Mouse (Mus musculus) lung, embryonic 14.5 days (tissue): ENCODE results near the gene Eva1a. TPM values are rescaled to one million over a fixed set of nuclear protein-coding genes. Genes with fewer than 3 reads are reported as not detected.

Source experiments
- ATAC-seq: fragments of 200-750 bp; cut with Nextera tagmentation; 2 replicates; pipeline ENCODE4 v1.8.0; 2017; ENCODE audit warnings: mild to moderate bottlenecking, moderate TSS enrichment, moderate library complexity; ENCODE audit not compliant: insufficient read depth
- DNase-seq: peaks from one replicate; pipeline ENCODE4 v3.0.0-alpha.2; 2015
- H3K27ac ChIP-seq: fragments of 300-500 bp; sonication (generic); 2 replicates; pipeline ENCODE4 v1.5.1; 2014; ENCODE audit warnings: low read depth, mild to moderate bottlenecking, moderate library complexity
- H3K27me3 ChIP-seq: fragments of 300-500 bp; sonication (generic); 2 replicates; pipeline ENCODE4 v1.6.1; 2014; ENCODE audit warnings: low read length, control low read depth; ENCODE audit not compliant: insufficient read depth
- H3K36me3 ChIP-seq: fragments of 300-500 bp; sonication (generic); 2 replicates; pipeline ENCODE4 v1.6.1; 2014; ENCODE audit warnings: control low read depth; ENCODE audit not compliant: insufficient read depth
- H3K4me1 ChIP-seq: fragments of 300-500 bp; sonication (generic); 2 replicates; pipeline ENCODE4 v1.6.1; 2014; ENCODE audit warnings: antibody characterized with exemption, control low read depth; ENCODE audit not compliant: insufficient read depth
- H3K4me2 ChIP-seq: fragments of 300-500 bp; sonication (generic); 2 replicates; pipeline ENCODE4 v1.6.1; 2014; ENCODE audit warnings: mild to moderate bottlenecking
- H3K4me3 ChIP-seq: fragments of 300-500 bp; sonication (generic); 2 replicates; pipeline ENCODE4 v1.5.1; 2014; ENCODE audit warnings: low read depth, low read length
- H3K9ac ChIP-seq: fragments of 300-500 bp; sonication (generic); 2 replicates; pipeline ENCODE4 v1.6.1; 2014
- H3K9me3 ChIP-seq: fragments of 300-500 bp; sonication (generic); 2 replicates; pipeline ENCODE4 v1.6.1; 2016; ENCODE audit warnings: low read depth, low read length, control low read depth
- CTCF ChIP-seq: IDR thresholded peaks from 2 replicates; pipeline ENCODE4 v1.5.1; 2016; ENCODE audit warnings: antibody characterized with exemption, low read depth
- WGBS: fragments of 180-500 bp; shearing (Covaris S2); extraction: QIAGEN DNeasy Blood & Tissue Kit; methylation state at CpG from one replicate; pipeline ENCODE4 v1.1.7; 2014; 5-methylcytosine and 5-hydroxymethylcytosine counted together
- polyA plus RNA-seq: library from polyadenylated mRNA; unstranded; fragments of >200 nt; fragmentation: Nextera tagmentation; extraction: Ambion mirVana; gene quantifications from 2 replicates; pipeline ENCODE4 v1.2.1, GENCODE M21; 2014

Gene Eva1a
- 46.5 and 53.7 TPM in 2 replicates for polyA plus RNA-seq

DNA sequence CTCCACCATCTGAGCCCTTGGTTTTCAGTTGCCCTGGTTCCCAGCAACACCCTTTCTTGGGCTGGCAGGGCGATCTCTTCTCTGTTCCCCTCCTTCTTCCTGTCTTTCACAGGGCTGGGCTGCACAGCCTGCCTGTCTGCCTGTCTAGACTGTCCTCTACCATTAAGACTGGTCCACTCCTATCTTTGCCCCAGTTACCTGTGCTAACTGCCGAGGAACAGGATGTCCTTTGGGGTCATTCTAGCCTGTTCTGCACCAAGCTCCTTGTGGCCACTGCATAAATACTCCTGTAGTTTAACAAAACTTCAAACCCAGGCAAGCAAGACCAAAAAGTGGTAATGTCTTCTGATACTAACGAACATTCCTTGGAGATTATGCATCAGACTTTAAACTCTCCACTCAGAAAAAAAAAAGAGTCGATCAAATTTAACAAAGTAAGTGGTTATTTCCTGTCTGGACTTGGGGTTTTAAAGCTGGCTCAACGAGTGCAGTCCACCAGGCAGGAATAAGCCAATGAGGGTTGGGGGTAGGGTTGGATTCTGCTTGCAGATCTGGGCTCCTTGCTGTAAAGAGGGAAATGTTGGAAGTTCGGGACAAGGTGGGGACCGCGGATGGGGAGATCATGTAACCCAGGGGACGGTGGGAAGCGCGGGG is at the start of gene Eva1a:
Eva1a (plus strand) TSS at position 210 of the 654 bp plus-strand sequence.
- ATAC-seq (peak; percentile 32), DNase-seq (no peak)
- peaks cover 25% of the 10 kb centered on the region for H3K4me1 ChIP-seq
- peak within 1 kb of the TSS; percentile 78 for H3K4me2 ChIP-seq
- peak within 1 kb of the TSS; percentile 70 for H3K4me3 ChIP-seq
- no peaks in the 10 kb centered on the region for H3K27me3 ChIP-seq
- peaks cover 3% of the 10 kb centered on the region; the same call in 1 of the 2 replicates for H3K36me3 ChIP-seq
- H3K9ac ChIP-seq = peak within 1 kb of the TSS; percentile 87
- 9% methylated on average over 11 of the region's 11 CpGs for WGBS
- no peaks in the 10 kb centered on the region for H3K9me3 ChIP-seq
- peak within 1 kb of the TSS; percentile 88 for H3K27ac ChIP-seq
- no peak for TF ChIP-seq CTCF

DNA sequence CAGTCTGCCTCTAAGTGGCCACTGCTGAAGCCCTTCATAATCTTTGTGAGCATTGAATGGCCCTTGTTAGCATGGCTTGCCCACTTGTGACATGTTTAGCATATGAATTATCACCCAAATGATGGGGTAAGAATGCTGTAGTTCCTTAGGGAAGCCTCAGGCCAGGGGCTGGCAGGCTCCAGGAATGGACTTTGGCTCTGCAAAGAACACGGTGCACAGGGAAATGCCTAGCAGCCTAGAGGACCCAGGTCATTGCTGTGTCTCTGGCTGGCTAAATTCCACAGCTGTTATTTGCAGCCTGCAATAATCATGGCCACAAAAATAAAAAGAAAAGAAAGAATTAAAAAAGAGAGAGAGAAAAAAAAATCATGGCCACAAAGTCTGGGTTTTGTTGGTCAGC is 28.5 kb upstream of the Eva1a start:
- WGBS = 72% methylated on average over 1 of the region's 1 CpGs
- Histone ChIP-seq H3K36me3 (no peaks in the 10 kb centered on the region), H3K4me2 (no peak overlapping the region), H3K4me1 (no peaks in the 10 kb centered on the region), H3K27me3 (no peaks in the 10 kb centered on the region), H3K27ac (no peak overlapping the region), H3K4me3 (no peak overlapping the region), H3K9me3 (no peaks in the 10 kb centered on the region), H3K9ac (no peak overlapping the region)
- no peak for DNase-seq
- no peak for TF ChIP-seq CTCF
- no peak for ATAC-seq

DNA sequence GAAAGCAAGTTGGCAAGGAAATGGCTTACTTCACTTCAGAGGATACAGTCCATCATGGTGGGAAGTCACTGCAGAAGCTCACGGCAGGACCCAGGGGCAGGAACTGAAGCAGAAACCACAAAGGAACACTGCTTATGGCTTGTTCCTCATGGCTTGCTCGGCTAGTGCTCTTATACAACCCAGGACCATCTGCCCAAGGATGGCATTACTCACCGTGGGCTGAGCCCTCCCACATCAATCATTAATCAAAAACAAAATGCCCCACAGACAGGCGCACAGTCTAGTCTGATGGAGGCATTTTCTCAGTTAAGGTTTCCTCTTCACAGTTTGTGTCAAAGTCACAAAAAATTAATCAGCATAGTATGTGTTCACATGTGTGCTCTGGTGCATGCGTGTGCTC is 19.8 kb upstream of the Eva1a start:
- ATAC-seq = no peak
- WGBS = 81% methylated on average over 5 of the region's 5 CpGs

DNA sequence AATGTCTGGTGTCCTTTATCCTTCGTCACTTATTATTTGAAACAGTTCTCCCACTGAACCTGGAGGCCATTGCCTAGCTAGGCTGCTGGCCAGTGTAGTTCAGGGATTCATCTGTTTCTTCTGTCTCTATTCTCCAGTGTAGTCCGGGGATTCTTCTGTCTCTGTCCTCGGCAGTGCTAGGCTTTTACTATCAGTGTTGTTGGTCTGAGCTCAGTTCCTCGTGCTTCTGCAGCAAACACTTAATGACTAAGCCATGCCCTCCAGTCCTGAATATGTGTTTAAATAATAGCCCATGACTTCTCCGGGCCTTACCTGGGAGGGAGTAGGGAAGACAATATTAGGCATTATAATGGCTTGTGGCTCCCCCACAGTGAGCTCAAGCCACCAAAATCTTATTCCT is 19.3 kb upstream of the Eva1a start:
- no peak overlapping the region for H3K27ac ChIP-seq
- no peaks in the 10 kb centered on the region for H3K27me3 ChIP-seq
- DNase-seq (no peak), ATAC-seq (no peak)
- WGBS = 82% methylated on average over 5 of the region's 5 CpGs
- TF ChIP-seq CTCF = no peak
- H3K4me1 ChIP-seq = no peaks in the 10 kb centered on the region
- H3K9me3 ChIP-seq = no peaks in the 10 kb centered on the region
- H3K4me3 ChIP-seq = no peak overlapping the region
- no peak overlapping the region for H3K4me2 ChIP-seq
- no peaks in the 10 kb centered on the region for H3K36me3 ChIP-seq
- no peak overlapping the region for H3K9ac ChIP-seq

More for the DNA sequence above, 19.8 kb upstream of the Eva1a start:
- DNase-seq = no peak
- H3K4me1 ChIP-seq = no peaks in the 10 kb centered on the region
- H3K9ac ChIP-seq = no peak overlapping the region
- H3K27ac ChIP-seq = no peak overlapping the region
- H3K4me3 ChIP-seq = no peak overlapping the region
- no peaks in the 10 kb centered on the region for H3K9me3 ChIP-seq
- TF ChIP-seq CTCF = no peak
- H3K36me3 ChIP-seq = no peaks in the 10 kb centered on the region
- H3K4me2 ChIP-seq = no peak overlapping the region
- H3K27me3 ChIP-seq = no peaks in the 10 kb centered on the region

DNA sequence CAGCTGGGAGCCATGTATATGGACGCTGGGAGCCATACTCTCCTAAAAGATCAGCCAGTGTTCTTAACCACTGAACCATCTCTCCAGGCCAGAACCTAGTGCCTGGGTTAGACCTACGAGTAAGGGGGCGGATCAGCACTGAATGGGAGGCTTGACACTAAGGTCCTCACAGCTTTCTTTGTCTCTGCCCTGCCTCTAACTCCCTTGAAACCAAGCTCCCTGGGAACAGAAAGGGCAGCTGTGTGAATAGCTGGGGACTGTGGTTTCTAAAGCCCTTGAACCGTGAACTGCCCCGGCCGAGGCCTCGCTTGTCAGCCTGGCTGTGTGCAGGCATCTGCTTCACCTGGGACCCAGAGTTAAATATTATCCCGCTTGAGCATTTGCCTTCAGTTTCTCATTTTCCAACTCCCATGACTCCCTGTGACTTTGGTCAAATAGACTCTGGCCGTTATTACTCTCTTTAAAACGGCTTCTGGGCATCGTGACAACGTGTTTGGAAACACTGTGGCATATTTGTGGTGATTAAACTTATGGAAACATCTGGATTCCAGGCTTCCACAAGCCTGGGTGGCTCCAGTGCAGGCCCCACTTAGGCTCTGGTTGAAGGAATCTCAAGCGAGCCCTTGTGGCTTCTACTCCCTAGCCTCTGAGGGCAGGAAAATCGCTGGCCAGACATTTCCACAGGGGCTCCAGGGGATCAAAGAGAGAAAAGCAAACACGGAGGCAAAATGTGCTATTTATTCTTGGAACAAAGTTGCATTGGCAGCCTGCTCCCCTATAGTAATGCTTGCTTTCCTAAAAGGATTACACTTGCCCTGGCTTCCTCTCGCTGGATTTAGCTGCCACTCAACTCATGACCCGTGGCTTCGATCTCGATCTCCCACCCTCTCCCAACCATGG is 11.0 kb upstream of the Eva1a start:
- Histone ChIP-seq H3K4me2 (no peak overlapping the region), H3K9me3 (no peaks in the 10 kb centered on the region), H3K4me1 (peaks cover 16% of the 10 kb centered on the region), H3K4me3 (no peak overlapping the region), H3K27me3 (no peaks in the 10 kb centered on the region), H3K9ac (no peak overlapping the region), H3K27ac (peak overlapping the region; percentile 92), H3K36me3 (no peaks in the 10 kb centered on the region)
- 35% methylated on average over 19 of the region's 19 CpGs for WGBS
- DNase-seq (peak; percentile 79), ATAC-seq (peak; percentile 84)
- no peak for TF ChIP-seq CTCF

DNA sequence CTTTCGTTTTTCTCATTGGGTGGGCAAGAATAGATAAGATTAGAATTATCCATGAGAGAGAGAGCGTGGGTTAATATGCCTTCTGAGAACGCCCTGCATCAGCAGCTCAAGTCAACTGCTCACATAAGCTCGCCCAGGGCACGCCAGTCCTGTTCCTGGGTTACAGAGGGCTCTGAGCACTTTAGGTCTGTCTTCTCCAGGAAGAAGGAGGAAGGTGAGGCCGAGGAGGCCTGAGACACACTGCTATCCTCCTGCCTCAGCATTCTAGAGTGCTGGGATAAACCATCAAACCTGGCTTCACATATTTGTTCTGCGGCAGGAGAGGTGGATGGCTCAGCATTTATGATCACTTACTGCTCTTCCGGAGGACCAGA is 10.3 kb upstream of the Eva1a start:
- Histone ChIP-seq H3K4me3 (no peak overlapping the region), H3K4me1 (peaks cover 16% of the 10 kb centered on the region), H3K9ac (no peak overlapping the region), H3K9me3 (no peaks in the 10 kb centered on the region), H3K27me3 (no peaks in the 10 kb centered on the region), H3K4me2 (no peak overlapping the region), H3K36me3 (no peaks in the 10 kb centered on the region), H3K27ac (peak overlapping the region; percentile 92)
- ATAC-seq (peak; percentile 16; the same call in 1 of the 2 replicates), DNase-seq (no peak)
- no peak for TF ChIP-seq CTCF
- WGBS = 52% methylated on average over 8 of the region's 8 CpGs

DNA sequence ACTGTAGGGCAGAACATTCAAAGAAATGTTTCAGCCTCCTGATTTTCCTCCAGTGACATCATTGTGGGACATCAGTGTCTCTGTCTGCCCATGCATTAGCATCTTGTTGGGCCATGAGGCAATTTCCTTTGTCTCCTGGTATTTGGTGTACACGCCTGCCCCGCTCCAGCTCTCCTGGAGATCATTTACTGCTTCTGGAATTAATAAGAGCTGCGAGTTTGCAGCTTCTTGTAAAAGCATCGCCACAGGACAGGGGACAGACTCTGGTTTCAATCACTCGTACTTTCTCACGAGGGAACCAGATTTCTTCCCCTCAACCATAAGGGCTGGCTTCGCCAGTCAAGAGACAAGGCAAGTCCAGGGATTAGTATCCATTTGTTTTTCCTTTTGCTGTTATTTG is 3.6 kb upstream of the Eva1a start:
- no peak overlapping the region for H3K27ac ChIP-seq
- H3K4me2 ChIP-seq = no peak overlapping the region
- H3K36me3 ChIP-seq = no peaks in the 10 kb centered on the region
- 79% methylated on average over 7 of the region's 7 CpGs for WGBS
- ATAC-seq (no peak), DNase-seq (no peak)
- H3K9me3 ChIP-seq = no peaks in the 10 kb centered on the region
- no peak overlapping the region for H3K4me3 ChIP-seq
- H3K9ac ChIP-seq = no peak overlapping the region
- no peak for TF ChIP-seq CTCF
- H3K27me3 ChIP-seq = no peaks in the 10 kb centered on the region
- H3K4me1 ChIP-seq = peaks cover 7% of the 10 kb centered on the region
